Mouse (Mus musculus) spleen, adult 2 months (tissue): ENCODE results near the gene Btnl10.

ENCODE experiments used
- CTCF ChIP-seq: fragments of 200-500 bp; IDR thresholded peaks from 2 replicates; pipeline ENCODE4 v1.5.1; 2011; ENCODE audit warnings: mild to moderate bottlenecking, inconsistent platforms; ENCODE audit not compliant: insufficient read depth, insufficient read length, insufficient replicate concordance; ENCODE audit errors: extremely low read depth
- POLR2A ChIP-seq: fragments of 200-500 bp; IDR thresholded peaks from 2 replicates; pipeline ENCODE4 v1.6.1; 2011; ENCODE audit warnings: low read depth, low read length, inconsistent platforms

- no peak for TF ChIP-seq CTCF
- TF ChIP-seq POLR2A, result no peak
Measured at GRCm38 (mm10) chr11:58890511-58890910, 27.2 kb upstream of the Btnl10 start.
